Mouse (Mus musculus): ENCODE results near the gene Osbpl10. TPM values are rescaled to one million over a fixed set of nuclear protein-coding genes. Genes with fewer than 3 reads are reported as not detected.
"Not testable (repeated sequence)": the region's sequence is repeated elsewhere in the genome, so short reads cannot be mapped to it uniquely, and the experiment has no call there.

The Osbpl10 gene
- total RNA-seq, 1 experiment from 2014 or later = not detected

DNA sequence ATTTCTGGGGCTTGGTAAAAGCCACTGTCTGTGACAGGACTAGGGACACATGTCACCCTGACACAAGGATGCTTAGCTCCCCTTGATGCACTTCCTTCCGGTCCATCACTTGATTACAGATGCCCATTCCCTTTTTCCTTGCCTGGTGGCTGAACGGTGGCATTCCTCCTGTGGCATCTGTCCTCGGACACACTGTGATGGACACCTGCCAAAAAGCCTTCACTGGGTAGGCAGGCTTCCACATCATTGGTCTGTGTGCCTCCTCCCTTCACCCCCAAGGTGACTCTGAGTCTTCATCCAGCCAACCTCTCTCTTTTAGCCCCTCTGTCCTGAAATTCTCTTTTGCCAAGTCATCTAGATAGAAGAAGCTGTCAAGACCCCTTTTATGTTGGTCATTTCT lies 253.1 kb downstream of the Osbpl10 start:
- no peak for ATAC-seq (ENCODE audit: extremely low read depth, insufficient number of reproducible peaks, low FRiP score, poor library complexity, severe bottlenecking)

DNA sequence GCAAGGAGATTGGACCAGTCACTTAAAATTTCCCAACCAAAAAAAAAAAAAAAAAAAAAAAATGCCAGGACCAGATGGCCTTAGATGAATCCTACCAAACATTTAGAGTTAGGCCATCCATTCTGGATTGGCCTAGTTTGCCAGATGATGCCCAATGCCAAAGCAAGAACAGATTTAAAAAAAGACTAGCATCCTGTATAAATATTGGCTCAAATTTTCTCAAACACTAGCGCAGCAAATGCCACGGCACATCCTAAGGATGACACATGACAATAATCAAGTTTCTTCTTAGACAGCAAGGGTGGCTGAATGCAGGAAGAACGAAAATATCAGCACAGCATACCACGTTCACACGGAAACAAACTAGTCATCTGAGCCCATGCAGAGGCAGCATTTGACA lies 255.4 kb downstream of the Osbpl10 start:
- no peak for ATAC-seq (ENCODE audit: extremely low read depth, insufficient number of reproducible peaks, low FRiP score, poor library complexity, severe bottlenecking)

DNA sequence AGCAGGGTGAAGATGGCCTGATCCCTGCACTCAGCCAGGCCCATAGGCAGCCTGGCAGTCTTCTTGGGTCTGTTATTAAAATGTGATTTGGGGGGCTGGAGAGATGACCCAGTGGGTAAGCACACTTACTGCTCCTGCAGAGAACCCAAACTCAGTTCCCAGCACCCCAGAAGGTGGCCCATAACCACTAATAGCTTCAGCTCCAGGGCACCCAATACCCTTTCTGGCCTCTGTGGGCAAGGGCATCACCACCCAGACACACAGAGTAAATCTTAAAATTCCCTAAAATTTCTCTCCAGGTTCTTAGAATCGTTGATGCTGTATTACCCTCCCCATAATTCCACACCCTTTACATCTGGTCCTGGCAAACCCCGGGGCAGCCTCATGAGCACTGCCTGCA lies 256.2 kb downstream of the Osbpl10 start:
- ATAC-seq (ENCODE audit: extremely low read depth, insufficient number of reproducible peaks, low FRiP score, poor library complexity, severe bottlenecking) = no peak

DNA sequence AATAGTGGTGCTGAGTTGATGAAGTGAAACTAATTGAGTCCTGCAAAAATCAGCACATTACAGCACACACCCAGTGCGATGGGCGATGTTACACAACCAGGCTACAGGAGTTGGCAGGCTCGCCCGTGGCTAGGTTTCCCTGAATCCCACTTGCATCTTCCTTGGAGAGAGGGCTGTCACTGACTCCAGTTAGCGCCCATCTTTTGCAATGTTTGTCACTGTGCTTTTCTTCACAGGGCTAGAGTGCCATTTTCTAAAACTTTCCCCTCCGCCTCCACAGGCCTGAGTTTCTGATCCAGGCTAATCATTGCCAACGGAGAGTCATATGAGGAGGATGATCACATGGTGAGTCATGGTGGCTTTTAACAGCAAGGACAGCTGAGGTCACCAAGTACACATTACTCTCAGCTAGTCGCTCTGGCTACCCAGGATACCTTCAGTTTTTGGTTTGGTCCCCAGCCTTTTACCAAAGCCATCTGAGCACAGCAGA lies 258.0 kb downstream of the Osbpl10 start:
- ATAC-seq (ENCODE audit: extremely low read depth, insufficient number of reproducible peaks, low FRiP score, poor library complexity, severe bottlenecking) = no peak

DNA sequence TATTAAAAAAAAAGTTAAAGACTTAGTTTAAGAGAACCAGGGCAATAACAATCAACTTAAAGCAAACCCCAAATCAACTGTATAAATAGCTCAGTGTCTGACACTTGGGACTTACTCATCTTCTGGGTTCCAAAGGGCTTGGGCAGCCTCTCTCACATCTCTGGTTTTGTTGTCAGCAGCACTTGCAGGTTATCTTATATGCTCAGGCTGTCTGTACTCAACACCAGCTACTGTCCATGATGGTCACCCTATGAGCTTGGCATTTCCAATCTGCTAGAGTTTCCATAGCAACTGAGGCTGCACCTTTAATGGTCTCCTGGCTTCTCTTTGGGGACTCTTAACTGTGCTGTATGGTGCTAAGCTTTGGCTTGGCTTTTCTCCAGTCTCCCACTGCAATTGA lies 259.6 kb downstream of the Osbpl10 start:
- no peak for ATAC-seq (ENCODE audit: extremely low read depth, insufficient number of reproducible peaks, low FRiP score, poor library complexity, severe bottlenecking)

DNA sequence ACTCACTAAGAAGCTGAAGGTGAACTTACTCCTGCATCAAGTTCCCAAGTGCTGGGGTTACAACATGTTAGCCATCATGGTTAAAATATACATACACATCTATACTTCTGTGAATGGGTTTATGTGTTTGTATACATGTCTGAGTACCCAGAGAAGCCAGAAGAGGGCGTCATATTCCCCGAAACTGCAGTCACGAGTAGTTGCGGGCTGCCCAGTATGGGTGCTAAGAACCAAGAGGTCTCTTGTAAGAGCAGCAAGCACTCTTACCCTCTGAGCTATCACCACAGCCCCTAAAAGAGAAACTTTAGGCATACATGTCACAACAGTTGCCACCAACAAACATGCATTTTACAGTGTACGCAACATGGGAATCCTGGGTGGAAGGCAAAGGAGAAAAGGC lies 261.5 kb downstream of the Osbpl10 start:
- ATAC-seq (ENCODE audit: extremely low read depth, insufficient number of reproducible peaks, low FRiP score, poor library complexity, severe bottlenecking) = no peak

DNA sequence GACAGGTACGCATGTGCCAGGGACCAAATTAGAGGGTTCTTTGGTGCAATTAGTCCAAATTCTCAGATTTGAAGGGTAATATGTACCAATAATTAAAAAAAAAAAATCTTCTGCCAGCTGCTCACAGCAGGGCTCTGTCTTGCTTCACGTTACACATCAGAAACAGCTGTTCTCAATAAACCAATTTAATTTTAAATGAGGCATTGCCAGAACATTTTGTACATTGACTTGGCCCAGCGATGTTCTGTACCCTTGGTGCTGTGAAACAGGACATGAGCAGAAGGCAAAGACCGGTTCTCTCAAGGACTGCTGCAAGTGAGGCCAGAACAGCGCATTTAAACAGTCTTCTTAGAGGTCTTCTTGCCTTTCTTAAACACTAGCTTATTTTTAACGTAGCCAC lies 265.3 kb downstream of the Osbpl10 start:
- ATAC-seq (ENCODE audit: extremely low read depth, insufficient number of reproducible peaks, low FRiP score, poor library complexity, severe bottlenecking) = no peak

DNA sequence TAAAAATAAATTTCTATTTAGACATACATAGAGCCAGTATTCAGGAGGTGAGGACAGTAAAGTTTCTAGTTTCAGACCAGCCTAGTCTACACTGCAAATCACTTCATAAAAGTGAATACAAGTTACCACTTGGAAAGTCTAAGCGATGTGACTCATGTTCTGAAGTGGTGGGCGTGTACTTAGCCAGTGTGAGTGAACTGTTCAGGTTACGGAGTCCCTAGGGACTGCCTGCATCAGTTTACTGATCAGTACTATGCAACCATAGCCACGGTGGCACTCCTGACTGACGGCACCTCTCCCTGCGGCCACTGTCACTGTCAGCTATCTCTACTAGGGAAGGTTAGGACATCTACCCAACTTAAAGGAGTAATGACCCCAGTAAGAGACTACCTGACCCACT lies 266.7 kb downstream of the Osbpl10 start:
- no peak for ATAC-seq (ENCODE audit: extremely low read depth, insufficient number of reproducible peaks, low FRiP score, poor library complexity, severe bottlenecking)

DNA sequence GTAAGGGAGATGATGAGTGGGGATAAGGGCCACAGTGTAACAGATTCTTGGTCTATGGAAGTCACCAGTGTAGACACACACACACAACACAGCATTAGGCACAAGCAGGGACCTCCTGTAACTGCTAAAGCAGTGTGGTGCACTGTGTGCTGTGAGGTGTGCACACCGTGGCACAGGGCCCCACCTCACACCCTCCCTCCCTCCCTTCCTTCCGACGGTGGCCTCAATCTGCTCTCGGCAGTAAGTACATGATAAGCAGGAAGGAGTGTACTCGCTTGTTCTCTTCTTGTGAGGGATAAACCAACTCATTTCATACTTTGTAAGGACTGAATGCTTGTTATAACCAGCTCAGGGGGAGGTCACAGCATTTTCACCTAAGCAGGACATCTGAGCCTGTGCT lies 270.8 kb downstream of the Osbpl10 start:
- ATAC-seq (ENCODE audit: extremely low read depth, insufficient number of reproducible peaks, low FRiP score, poor library complexity, severe bottlenecking) = no peak

DNA sequence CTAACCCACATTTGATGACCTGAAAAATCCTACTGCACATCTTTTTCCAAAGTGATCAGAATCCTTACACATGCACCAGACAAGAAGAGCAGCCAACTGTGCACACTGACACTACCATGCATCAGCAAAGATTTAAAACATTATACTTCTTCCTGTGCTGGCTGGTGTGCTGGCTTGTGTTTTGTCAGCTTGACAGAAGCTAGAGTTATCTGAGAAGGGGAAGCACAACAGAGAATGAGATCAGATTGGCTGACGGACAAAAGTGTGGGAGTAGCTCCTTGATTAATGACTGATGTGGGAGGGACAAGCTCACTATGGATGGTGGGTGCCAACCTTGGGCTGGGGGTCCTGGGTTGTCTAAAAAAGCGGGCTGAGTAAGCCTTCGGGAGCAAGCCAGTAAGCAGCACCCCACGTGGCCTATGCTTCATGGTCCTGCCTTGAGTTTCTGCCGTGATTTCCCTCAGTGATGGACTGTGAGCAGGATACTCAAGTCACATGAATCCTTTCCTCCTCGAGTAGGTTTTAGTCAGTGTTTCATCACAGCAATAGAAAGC lies 279.4 kb downstream of the Osbpl10 start:
- ATAC-seq (ENCODE audit: extremely low read depth, insufficient number of reproducible peaks, low FRiP score, poor library complexity, severe bottlenecking) = no peak

DNA sequence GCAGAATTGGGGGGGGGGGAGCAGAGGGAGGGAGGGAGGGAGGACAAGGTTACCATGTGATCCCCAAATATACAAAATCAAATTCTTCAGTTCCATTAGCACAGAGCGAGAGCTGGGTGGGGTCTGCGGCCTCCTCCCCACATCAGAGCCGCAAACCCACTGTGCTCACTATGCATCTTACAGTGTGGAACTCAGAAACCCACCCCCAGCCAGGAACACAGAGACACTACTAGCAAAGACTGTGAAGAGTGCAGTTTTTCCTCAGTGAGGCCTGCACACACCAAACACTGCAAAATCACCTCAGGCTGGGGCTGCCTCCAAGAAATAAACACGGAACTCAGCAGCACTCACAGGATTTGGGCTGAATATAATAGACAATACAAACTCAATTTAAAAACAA lies 281.5 kb downstream of the Osbpl10 start:
- no peak for ATAC-seq (ENCODE audit: extremely low read depth, insufficient number of reproducible peaks, low FRiP score, poor library complexity, severe bottlenecking)

DNA sequence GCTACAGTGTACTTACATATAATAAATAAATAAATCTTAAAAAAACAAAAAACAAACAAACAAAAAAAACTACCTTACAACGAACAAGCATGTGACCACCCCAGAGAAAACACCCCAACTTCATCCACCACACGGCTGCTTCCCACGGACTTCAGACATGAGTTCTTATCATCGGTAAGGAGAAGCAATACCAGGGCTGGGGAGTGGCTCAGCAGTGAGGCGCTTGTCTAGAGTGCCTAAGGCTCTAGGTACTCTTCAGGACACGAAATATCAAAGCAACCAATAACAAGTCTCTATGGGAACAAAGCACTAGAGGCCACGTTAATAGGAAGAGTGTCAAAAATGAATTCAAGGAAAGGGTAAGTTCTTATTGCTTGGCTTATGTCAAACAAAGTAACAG lies 282.1 kb downstream of the Osbpl10 start:
- no peak for ATAC-seq (ENCODE audit: extremely low read depth, insufficient number of reproducible peaks, low FRiP score, poor library complexity, severe bottlenecking)

DNA sequence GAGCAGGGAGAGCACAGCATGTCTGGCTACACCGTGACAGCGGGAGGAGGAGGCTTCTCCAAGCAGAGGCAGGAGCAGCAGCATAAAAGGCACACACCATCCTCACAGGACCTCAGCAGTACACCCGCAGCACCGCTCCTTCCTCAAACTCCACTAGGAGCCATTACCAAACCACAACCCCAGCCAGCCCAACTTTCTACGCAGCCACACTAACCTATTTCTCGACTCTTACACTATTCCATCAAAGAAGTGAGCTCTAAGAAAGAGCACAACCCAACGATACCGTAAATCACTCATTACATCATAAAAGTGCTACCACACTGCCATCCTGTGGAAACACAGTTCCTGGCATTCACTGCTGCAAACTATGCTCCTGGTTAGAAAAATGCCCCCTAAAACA lies 283.1 kb downstream of the Osbpl10 start:
- ATAC-seq (ENCODE audit: extremely low read depth, insufficient number of reproducible peaks, low FRiP score, poor library complexity, severe bottlenecking) = no peak

DNA sequence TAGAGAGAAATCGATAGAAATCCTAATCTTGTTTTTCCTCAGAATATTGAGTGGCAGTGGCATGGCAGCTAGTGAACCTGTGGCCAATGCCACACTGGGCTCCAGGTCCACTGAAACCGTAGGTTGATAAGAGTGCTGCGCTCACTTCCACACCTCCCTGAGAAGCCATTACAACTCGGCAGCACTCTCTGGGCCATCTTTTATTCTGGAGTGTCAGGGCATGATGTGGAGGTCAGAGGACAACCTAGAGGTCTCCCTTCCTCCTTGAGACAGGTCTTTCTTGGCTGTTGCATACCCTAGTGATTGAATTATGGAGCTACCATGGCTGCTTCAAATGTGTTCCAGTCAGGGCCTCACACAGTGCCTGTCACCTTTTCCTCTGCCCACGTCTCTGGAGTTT lies 283.5 kb downstream of the Osbpl10 start:
- no peak for ATAC-seq (ENCODE audit: extremely low read depth, insufficient number of reproducible peaks, low FRiP score, poor library complexity, severe bottlenecking)

DNA sequence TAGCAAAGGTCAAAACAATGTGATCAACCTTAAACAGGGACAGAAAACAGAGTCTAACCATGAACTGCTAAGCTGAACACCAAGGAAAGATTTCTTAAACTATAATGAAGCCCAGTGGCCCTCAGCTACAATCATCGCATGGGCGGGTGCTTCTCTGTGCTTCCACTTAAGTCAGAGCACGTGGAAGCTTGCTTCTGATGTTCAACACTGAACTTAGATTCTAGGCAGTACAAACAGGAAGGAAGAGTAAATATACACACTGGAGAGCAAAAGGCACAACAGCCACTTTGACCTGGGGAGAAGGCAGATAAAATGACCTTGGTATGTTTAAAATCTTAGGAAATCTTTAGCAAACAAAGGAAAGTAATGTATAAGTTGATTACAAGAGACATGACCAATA lies 293.2 kb downstream of the Osbpl10 start:
- ATAC-seq (ENCODE audit: extremely low read depth, insufficient number of reproducible peaks, low FRiP score, poor library complexity, severe bottlenecking) = no peak

DNA sequence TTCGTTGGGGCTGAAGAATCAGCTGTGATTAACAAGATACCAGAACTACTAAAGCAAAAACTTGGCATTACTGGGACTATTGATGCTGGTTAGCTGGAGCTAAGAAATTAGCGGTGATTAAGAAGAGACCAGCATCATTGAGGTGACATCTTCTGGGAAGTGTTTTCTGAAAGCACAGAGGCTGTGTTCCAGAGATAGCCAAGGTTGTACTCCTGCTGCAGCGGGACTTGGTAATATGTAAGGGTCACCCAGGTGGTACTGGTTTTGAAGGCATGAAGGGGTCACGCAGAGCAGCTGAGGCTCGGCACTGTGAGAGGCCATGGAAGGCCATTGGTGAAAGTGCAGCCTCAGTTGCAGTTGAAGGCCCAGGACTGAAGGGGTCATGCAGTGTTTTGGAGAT lies 294.1 kb downstream of the Osbpl10 start:
- not testable (repeated sequence) for ATAC-seq (ENCODE audit: extremely low read depth, insufficient number of reproducible peaks, low FRiP score, poor library complexity, severe bottlenecking)

DNA sequence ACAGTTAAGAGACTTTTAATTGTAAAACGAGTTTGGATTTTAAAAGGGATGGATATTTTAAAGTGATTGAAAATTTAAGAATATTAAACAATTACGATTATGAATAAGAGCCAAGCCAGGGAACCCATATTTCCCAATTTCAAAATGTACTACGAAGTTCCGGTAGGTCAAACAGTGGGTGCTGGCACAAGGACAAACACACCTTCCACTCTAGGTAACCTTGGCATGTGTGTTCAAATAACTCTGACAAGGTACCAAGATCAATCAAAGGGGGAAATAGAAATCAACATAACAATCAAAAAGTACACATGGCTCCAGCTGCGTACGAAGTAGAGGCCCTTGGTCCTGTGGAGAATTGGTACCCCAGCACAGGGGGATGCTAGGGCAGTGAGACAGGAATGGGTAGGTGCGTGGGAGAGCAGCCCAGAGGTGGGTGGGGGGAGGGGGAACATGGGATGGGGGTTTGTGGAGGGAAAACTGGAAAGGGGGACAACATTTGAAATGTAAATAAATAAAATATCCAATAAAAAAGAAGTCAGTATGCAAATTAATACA lies 294.8 kb downstream of the Osbpl10 start:
- no peak for ATAC-seq (ENCODE audit: extremely low read depth, insufficient number of reproducible peaks, low FRiP score, poor library complexity, severe bottlenecking)

DNA sequence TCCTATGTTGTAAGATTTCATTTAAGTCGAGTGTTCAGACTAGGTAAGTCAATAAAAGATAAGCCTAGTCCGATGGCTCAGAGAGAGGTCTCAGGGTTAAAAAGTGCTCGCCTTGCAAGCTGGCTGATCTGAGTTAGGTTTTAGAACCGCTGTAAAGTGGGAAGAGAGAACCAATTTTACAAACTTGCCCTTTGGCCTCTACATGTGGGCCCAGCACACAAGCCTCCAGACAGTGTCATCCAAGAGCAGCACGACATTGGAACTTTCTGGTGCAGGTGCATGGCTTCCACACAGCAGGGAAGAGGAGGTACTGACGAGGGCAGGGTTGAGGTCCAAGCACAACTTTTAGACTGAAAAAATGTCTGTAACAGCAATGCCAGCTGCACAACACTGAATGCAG lies 296.4 kb downstream of the Osbpl10 start:
- no peak for ATAC-seq (ENCODE audit: extremely low read depth, insufficient number of reproducible peaks, low FRiP score, poor library complexity, severe bottlenecking)

DNA sequence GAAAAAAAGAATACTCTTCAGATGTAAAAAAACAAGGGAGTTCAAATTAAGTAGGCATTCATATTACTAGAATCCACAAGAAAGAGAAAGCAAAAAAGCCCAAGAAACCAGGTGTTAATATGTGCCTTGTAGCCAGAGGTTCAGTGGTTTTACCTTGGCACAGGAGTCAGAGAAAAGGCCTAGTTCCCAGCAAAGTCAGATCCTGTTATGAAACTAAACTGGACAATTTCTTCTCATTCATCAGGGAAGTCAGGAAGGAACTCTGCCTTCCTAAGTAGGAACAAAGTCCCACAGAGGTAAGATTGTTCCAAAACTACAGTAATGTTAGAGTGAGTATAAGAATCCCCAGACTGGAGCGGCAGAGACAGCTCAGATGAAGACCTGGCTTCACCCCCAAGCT lies 300.3 kb downstream of the Osbpl10 start:
- ATAC-seq (ENCODE audit: extremely low read depth, insufficient number of reproducible peaks, low FRiP score, poor library complexity, severe bottlenecking) = no peak

Measured in neutrophil, adult 5-6 weeks (primary cell).